Mouse (Mus musculus) liver, adult 2 months (tissue): ENCODE data around the gene Snrk. TPM values are rescaled to one million over a fixed set of nuclear protein-coding genes. Genes with fewer than 3 reads are reported as not detected.

Experiments used
- DNase-seq: peaks from one replicate; pipeline ENCODE4 v3.0.0-alpha.2; 2011; ENCODE audit warnings: low read depth, low spot score; ENCODE audit errors: extremely low read depth
- H3K27ac ChIP-seq: fragments of 200-500 bp; replicated peaks from 2 replicates; pipeline ENCODE4 v1.5.1; 2012; ENCODE audit warnings: low read depth, mild to moderate bottlenecking, control low read depth, inconsistent platforms, low read length; ENCODE audit not compliant: insufficient read depth
- H3K27me3 ChIP-seq: fragments of 200-500 bp; 2 replicates; pipeline ENCODE4 v1.6.1; 2012; ENCODE audit warnings: mild to moderate bottlenecking, moderate library complexity, low read length, inconsistent platforms; ENCODE audit not compliant: control insufficient read depth, insufficient read depth
- H3K36me3 ChIP-seq: fragments of 200-500 bp; 2 replicates; pipeline ENCODE4 v1.6.1; 2012; ENCODE audit warnings: low read length, inconsistent platforms; ENCODE audit not compliant: control insufficient read depth, insufficient read depth
- H3K4me1 ChIP-seq: fragments of 200-500 bp; 2 replicates; pipeline ENCODE4 v1.6.1; 2011; ENCODE audit warnings: low read length; ENCODE audit not compliant: control insufficient read depth, insufficient read depth
- H3K4me3 ChIP-seq: fragments of 200-500 bp; 2 replicates; pipeline ENCODE4 v1.5.1; 2011; ENCODE audit warnings: low read depth, mild to moderate bottlenecking, control low read depth, low read length, moderate library complexity; ENCODE audit not compliant: insufficient read depth
- H3K79me2 ChIP-seq: fragments of 200-500 bp; 2 replicates; pipeline ENCODE4 v1.6.1; 2012; ENCODE audit warnings: inconsistent platforms, mild to moderate bottlenecking, low read length, moderate library complexity; ENCODE audit not compliant: control insufficient read depth, insufficient read depth
- H3K9ac ChIP-seq: fragments of 200-500 bp; 2 replicates; pipeline ENCODE4 v1.6.1; 2012; ENCODE audit warnings: low read depth, mild to moderate bottlenecking, control low read depth, inconsistent platforms, low read length
- CTCF ChIP-seq: fragments of 200-500 bp; IDR thresholded peaks from 2 replicates; pipeline ENCODE4 v1.5.1; 2011; ENCODE audit warnings: low read depth, low read length, control low read depth
- POLR2A ChIP-seq: fragments of 200-500 bp; IDR thresholded peaks from 2 replicates; pipeline ENCODE4 v1.6.1; 2011; ENCODE audit warnings: low read length, control low read depth; ENCODE audit not compliant: insufficient read depth; ENCODE audit errors: extremely low read depth
- WGBS: fragments of 180-500 bp; shearing (Covaris S2); methylation state at CpG from one replicate; pipeline ENCODE4 v1.1.7; 2018; 5-methylcytosine and 5-hydroxymethylcytosine counted together
- polyA plus RNA-seq: library from polyadenylated mRNA; depleted of rRNA; stranded (reverse); fragments of >200 nt; gene quantifications from 2 replicates; pipeline ENCODE4 v1.2.3, GENCODE M21; 2012; rRNA removed
- total RNA-seq: library from RNA; depleted of rRNA; stranded (reverse); fragments of >200 nt; gene quantifications from 2 replicates; pipeline ENCODE4 v1.2.3, GENCODE M21; 2014; rRNA removed

Gene Snrk
- 67.4 and 78.9 TPM in 2 replicates for total RNA-seq
- 34.3 and 36.4 TPM in 2 replicates for polyA plus RNA-seq

DNA sequence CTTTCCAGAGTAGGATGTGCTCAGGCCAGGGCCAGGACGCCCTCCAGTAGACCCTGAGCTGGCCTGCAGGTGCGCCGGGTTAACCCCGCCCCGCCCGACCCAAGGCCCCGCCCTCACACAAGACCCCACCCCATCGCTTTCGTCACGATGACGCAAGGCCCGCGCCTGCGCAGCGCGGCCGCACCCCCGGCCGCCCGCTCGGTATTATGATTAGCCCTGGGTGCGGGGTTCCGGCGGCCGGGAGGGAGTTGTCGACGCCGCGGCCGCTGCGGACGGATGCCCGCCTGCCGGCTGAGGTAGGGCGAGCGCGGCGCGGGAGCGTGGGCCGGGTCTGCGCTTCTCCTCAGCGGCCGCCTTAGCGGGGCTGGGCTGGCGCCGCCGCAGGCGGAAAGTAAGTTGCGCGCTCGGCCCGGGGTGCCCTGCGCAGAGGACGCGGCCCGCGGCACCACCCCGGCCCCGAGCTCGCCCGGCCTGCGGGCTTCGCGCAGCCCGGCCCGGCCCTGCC, at the start of gene Snrk:
Snrk (plus strand) TSS at position 155 of the 505 bp plus-strand sequence.
- peaks cover 31% of the 10 kb centered on the region for H3K79me2 ChIP-seq
- peak within 1 kb of the TSS; percentile 100 for H3K4me3 ChIP-seq
- no peaks in the 10 kb centered on the region for H3K27me3 ChIP-seq
- H3K9ac ChIP-seq, result peak within 1 kb of the TSS; percentile 100
- peaks cover 10% of the 10 kb centered on the region; the same call in 1 of the 2 replicates for H3K36me3 ChIP-seq
- 1% methylated on average over 67 of the region's 67 CpGs for WGBS
- H3K27ac ChIP-seq, result peak within 1 kb of the TSS; percentile 100
- peak; percentile 64 for DNase-seq
- peak; percentile 94 for TF ChIP-seq POLR2A
- TF ChIP-seq CTCF, result no peak
- peaks cover 30% of the 10 kb centered on the region for H3K4me1 ChIP-seq

DNA sequence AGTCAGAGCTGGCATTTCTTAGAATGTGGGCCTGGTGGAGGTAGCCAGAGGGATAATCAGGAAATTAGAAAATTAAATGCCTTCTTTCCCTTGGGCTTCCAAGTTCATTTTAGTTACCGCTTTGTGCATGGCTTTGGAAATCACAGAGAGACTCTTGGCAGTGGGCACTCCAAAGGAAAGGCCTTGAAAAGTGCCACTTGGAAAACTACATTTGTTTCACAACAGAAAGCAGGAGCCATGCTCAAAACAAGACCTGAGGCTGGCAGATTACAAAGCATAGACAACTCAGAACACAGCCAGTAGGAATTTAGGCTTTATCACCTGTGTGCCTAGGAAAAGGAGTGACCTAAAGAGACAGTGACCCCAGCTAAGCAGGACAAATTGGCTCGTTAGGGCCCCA, 49.4 kb upstream of the Snrk start:
- WGBS, result 46% methylated on average over 2 of the region's 2 CpGs
- no peak for TF ChIP-seq POLR2A
- TF ChIP-seq CTCF, result no peak
- peak; percentile 61 for DNase-seq
- Histone ChIP-seq H3K36me3 (no peaks in the 10 kb centered on the region), H3K27ac (no peak overlapping the region), H3K79me2 (no peaks in the 10 kb centered on the region), H3K9ac (no peak overlapping the region), H3K27me3 (no peaks in the 10 kb centered on the region), H3K4me1 (no peaks in the 10 kb centered on the region), H3K4me3 (no peak overlapping the region)

DNA sequence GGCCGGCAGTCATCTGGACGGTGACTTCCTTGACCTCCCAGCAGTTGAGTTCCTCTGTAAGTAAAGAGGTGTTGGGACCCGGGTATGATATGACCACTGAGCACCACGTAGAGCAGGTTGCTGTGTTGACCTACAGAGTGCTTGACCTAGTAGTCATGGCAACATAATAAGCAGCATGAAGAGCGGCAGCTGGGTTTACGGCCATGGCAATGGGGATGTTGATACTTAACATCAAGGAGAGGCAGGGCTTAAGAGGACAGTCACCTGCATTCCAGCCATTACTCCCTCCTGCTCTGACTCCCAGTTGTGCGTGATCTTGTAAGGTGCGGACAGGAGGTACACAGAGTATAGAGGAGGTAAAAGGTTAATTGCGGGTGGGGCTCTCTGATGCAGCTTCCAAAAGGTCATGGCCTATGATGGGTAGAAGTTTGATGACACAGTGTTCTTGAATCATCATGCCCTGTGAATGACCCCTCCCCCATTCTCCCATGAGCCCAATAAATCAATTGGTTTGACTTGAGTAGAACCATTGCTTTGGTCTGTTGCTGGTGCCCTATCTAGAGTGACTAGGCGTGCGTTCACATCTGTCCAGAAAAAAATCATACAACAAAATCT, 47.4 kb upstream of the Snrk start:
- whole genome bisulfite sequencing, result 81% methylated on average over 11 of the region's 11 CpGs
- Histone ChIP-seq H3K27ac (no peak overlapping the region), H3K36me3 (no peaks in the 10 kb centered on the region), H3K79me2 (no peaks in the 10 kb centered on the region), H3K9ac (no peak overlapping the region), H3K27me3 (no peaks in the 10 kb centered on the region), H3K4me3 (no peak overlapping the region), H3K4me1 (no peaks in the 10 kb centered on the region)
- TF ChIP-seq POLR2A (no peak), CTCF (no peak)
- no peak for DNase-seq

DNA sequence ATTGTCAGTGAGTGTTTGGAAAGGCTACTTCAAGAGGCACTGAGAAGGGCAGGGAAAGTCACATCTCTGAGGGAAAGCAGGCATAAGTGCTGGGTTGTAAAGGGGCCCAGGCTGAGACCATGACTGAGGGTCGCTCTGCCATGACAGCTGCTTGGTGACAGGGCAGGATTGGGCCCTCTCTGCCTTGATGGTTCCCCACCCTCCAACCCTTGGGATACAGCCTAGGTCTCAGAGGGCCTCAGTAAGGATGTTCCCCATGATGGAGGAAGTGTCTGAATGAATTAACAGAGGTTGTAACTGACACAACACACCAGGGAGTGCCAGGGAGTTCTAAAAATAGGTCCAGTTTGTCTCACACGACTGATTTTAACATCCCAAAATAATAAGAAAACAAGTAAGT, 43.1 kb upstream of the Snrk start:
- no peaks in the 10 kb centered on the region; the same call in 1 of the 2 replicates for H3K4me1 ChIP-seq
- no peaks in the 10 kb centered on the region for H3K36me3 ChIP-seq
- H3K79me2 ChIP-seq, result no peaks in the 10 kb centered on the region
- TF ChIP-seq CTCF (no peak), POLR2A (no peak)
- no peak for DNase-seq
- no peaks in the 10 kb centered on the region for H3K27me3 ChIP-seq
- no peak overlapping the region for H3K27ac ChIP-seq
- WGBS, result 65% methylated on average over 2 of the region's 2 CpGs
- H3K9ac ChIP-seq, result no peak overlapping the region
- no peak overlapping the region for H3K4me3 ChIP-seq

DNA sequence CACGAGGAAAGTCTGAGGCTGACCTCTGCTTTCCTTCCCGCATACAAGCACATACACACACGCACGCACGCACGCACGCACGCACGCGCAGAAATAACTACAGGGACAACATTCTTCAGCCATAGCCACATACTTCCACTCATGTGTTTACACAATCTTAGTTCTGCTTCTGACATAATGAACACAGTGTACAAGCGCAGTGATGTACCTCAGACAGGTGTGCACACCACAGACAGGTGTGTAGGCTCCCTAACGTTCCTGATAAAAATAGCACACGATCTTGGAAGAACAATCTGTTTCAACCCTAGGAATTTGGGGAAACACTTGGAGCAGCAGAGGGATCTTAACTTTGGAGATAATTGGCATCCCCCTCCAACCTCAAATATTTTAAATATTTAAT, 42.5 kb upstream of the Snrk start:
- no peaks in the 10 kb centered on the region for H3K36me3 ChIP-seq

DNA sequence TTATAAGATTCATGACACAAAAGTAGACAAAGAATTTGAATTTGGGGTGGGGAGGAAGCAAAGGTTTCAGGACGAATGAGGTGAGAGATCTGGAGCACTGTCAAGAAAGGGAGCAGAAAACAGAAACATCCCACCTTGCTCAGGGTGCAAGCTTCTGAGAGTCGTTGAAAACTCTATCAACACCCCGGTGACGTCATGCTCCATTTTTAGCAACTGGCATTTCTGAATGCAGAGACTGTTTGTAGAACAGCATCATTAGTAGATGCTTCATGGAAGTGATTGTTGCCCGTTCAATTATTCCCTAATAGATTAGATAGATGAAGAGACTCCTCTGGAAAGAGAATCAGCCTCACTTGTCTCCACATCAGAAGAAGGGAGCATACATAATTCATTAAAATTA, 38.6 kb upstream of the Snrk start:
- Histone ChIP-seq H3K9ac (no peak overlapping the region), H3K36me3 (no peaks in the 10 kb centered on the region), H3K4me1 (peaks cover 2% of the 10 kb centered on the region), H3K27me3 (no peaks in the 10 kb centered on the region), H3K27ac (no peak overlapping the region), H3K4me3 (no peak overlapping the region), H3K79me2 (no peaks in the 10 kb centered on the region)
- WGBS, result 86% methylated on average over 5 of the region's 5 CpGs
- no peak for DNase-seq
- TF ChIP-seq CTCF, result no peak
- no peak for TF ChIP-seq POLR2A

More for the DNA sequence above, 42.5 kb upstream of the Snrk start:
- Histone ChIP-seq H3K4me1 (no peaks in the 10 kb centered on the region; the same call in 1 of the 2 replicates), H3K9ac (no peak overlapping the region), H3K27ac (no peak overlapping the region), H3K4me3 (no peak overlapping the region), H3K79me2 (no peaks in the 10 kb centered on the region), H3K27me3 (no peaks in the 10 kb centered on the region)
- TF ChIP-seq CTCF, result no peak
- no peak for TF ChIP-seq POLR2A
- DNase-seq, result no peak
- WGBS, result 94% methylated on average over 13 of the region's 13 CpGs
